Mouse (Mus musculus): Measurements from ENCODE around the gene Tmem86b. TPM values are rescaled to one million over a fixed set of nuclear protein-coding genes. Genes with fewer than 3 reads are reported as not detected.
A peak's percentile ranks its signal among the peaks of the same experiment; 100 is the strongest.

Gene Tmem86b
- polyA plus RNA-seq, 1 experiment from 2014 or later, result 2.1 TPM

DNA sequence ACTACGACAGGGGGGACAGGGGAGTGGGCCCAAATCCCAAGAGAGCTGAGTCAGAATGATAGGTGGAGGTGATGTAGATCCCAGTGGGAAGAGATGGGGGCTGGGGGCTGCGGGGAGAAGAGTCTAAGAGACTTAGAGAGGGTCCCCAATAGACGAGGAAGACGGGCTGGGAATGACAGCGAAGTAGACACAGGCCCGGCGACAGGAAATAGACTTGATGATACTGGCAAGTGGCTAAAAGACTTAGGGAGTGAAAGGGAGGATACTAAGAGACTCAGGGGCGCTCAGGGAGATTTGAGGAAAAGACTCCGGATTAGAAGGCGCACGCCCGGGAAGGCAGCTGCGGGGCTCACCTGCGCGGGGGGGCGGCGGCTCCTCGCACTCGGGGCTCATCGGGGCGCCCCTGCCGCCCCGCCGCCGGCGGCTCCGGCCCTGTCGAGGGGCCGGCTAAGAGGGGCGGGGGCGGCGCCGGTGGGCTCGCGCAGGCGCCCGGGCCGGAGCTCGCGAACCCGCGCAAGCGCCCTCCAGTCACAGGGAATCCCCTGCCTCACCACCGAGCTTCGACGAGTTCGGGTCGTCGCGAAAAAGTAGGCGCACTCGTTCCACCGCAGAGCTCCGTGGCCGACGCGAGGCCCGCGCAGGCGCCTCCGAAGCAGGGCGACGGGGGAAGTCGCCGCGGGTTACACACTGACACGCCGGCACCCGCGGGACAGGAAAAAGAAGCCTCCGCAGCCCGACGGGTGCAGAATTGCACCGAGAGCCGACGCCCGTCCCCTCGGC lies 27.1 kb upstream of the Tmem86b start:
- H3K4me1 ChIP-seq, result peaks cover 42% of the 10 kb centered on the region
- H3K36me3 ChIP-seq (replicated peaks), result peaks cover 30% of the 10 kb centered on the region
- peak overlapping the region; percentile 85 for H3K4me3 ChIP-seq
- no peaks in the 10 kb centered on the region for H3K27me3 ChIP-seq (ENCODE audit: poor library complexity, severe bottlenecking)
- H3K9me3 ChIP-seq, result no peaks in the 10 kb centered on the region
- peak overlapping the region; percentile 95 for H3K27ac ChIP-seq
- no peak for DNase-seq (ENCODE audit: extremely low spot score, low spot score)
- WGBS, result under 1% methylated on average over 75 of the region's 78 CpGs

DNA sequence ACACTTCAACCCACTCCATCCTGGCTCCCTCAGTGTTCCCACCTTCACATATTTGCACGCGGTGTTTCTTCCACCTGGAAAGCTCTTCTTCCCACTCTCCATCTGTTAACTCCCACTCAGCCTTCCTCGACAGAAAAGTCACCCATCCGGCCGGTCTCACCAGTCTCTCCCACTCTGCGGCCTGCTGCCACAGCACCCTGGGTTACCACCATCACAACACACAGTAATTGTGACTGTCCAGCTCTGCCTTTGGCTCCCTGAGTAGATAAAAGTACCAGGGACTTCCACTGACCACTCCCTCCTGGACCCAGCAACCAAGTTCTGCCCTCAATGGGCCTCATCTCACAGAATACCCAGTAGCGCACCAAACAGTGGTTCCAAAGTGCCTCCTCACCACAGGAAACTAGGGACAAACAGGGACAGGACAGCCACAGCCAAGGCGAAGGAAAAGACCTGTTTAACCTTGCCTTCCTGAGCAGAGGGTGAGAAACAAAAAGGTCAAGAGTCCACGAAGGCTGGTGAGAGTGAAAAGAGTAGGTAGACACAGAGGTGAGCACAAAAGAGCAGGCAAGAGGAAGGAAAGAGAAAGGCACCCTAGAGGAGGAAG lies 26.4 kb upstream of the Tmem86b start:
- peak overlapping the region; percentile 95 for H3K27ac ChIP-seq
- H3K4me1 ChIP-seq, result peaks cover 42% of the 10 kb centered on the region
- no peak for DNase-seq (ENCODE audit: extremely low spot score, low spot score)
- 66% methylated on average over 9 of the region's 9 CpGs for WGBS
- H3K36me3 ChIP-seq (replicated peaks), result peaks cover 32% of the 10 kb centered on the region
- no peaks in the 10 kb centered on the region for H3K27me3 ChIP-seq (ENCODE audit: poor library complexity, severe bottlenecking)
- no peaks in the 10 kb centered on the region for H3K9me3 ChIP-seq
- H3K4me3 ChIP-seq, result peak overlapping the region; percentile 85

DNA sequence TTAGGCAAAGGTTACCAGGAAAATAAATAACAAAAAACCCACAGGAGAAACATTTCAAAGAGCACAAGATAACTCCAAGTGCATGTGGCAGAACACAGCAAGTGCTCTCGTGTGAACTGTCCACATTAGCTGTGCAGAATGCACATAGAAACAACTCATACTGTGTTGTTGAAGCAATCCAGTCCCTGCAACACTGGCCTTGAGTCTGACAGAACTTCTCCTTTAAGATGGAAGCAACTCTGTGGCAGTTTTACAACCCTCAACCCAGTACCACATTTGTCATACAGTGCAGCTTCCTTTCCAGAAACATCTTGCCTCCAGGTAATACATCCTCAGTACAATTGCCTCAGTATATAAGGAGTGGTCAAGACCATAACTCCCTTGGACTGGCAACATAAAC lies 25.6 kb upstream of the Tmem86b start:
- DNase-seq (ENCODE audit: extremely low spot score, low spot score), result no peak
- Histone ChIP-seq H3K4me1 (peaks cover 42% of the 10 kb centered on the region), H3K4me3 (peak overlapping the region; percentile 85; the same call in 1 of the 2 replicates), H3K27ac (no peak overlapping the region), H3K36me3 (replicated peaks) (peaks cover 32% of the 10 kb centered on the region), H3K9me3 (no peaks in the 10 kb centered on the region), H3K27me3 (ENCODE audit: poor library complexity, severe bottlenecking) (no peaks in the 10 kb centered on the region)
- WGBS, result 88% methylated on average over 1 of the region's 1 CpGs

DNA sequence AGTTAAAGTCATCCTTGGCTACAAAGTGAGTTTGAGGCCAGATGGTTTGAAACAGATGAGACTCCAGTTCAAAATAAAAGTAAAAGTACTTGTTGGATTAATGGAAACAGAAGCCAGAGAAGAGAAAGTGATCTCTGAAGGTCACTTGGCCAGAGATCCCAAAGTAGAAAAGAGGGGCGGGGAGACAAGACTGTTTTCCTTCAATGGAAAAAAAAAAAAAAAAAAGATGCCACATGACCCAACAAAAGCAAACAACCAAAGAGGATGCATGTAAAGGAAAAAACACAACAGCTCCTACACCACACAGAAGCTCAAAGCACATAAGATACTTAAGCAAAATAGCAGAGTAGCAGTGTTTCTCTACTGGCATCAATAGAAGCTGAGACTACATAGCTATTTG lies 24.7 kb upstream of the Tmem86b start:
- no peaks in the 10 kb centered on the region for H3K9me3 ChIP-seq
- H3K27me3 ChIP-seq (ENCODE audit: poor library complexity, severe bottlenecking), result no peaks in the 10 kb centered on the region
- H3K36me3 ChIP-seq (replicated peaks), result peaks cover 35% of the 10 kb centered on the region
- peaks cover 42% of the 10 kb centered on the region for H3K4me1 ChIP-seq
- no peak overlapping the region for H3K4me3 ChIP-seq
- H3K27ac ChIP-seq, result no peak overlapping the region
- no peak for DNase-seq (ENCODE audit: extremely low spot score, low spot score)
- 86% methylated on average over 1 of the region's 1 CpGs for WGBS

DNA sequence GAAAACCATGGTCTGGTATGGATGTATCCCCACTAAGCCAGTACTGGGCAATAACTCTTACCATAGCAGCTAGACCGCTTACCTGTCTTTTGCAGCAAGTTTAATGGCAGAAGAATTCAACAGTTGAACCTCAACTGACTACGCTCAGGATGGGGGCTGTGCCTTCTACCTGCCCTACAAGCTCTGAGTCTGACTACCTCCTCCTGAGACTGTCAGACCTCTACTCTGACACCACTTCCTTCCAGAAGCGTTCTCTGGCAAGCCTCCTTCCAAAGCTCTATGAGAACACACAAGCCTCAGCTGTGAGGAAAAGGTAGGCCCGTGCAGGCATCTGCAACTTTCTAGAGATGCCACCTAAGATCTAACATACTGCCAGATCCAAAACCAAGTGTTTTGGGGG lies 24.2 kb upstream of the Tmem86b start:
- H3K9me3 ChIP-seq, result no peaks in the 10 kb centered on the region
- no peak overlapping the region for H3K27ac ChIP-seq
- no peaks in the 10 kb centered on the region for H3K27me3 ChIP-seq (ENCODE audit: poor library complexity, severe bottlenecking)
- 91% methylated on average over 4 of the region's 4 CpGs for WGBS
- H3K36me3 ChIP-seq (replicated peaks), result peaks cover 35% of the 10 kb centered on the region
- DNase-seq (ENCODE audit: extremely low spot score, low spot score), result no peak
- H3K4me1 ChIP-seq, result peaks cover 38% of the 10 kb centered on the region
- no peak overlapping the region for H3K4me3 ChIP-seq

DNA sequence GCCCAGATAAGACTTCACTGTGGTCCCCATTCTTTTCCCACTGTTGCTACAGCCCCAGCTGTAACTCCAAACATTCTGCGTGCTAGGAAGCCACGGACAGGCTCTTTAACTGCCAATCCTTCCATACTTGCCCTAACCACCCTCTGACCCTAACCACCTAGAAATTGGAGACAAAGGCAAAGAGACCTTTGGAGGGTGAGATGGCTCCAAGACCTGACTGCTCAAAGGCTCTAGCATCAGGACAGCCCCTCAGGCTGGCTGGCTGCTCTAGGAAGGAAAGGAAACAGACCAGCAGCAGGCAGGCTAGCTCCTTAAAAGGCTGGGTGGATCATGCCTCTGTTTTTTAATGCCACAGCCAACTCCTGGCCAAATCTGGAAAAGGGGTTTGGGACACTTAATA lies 23.0 kb upstream of the Tmem86b start:
- no peak overlapping the region for H3K27ac ChIP-seq
- peaks cover 35% of the 10 kb centered on the region for H3K36me3 ChIP-seq (replicated peaks)
- no peak overlapping the region for H3K4me3 ChIP-seq
- no peak for DNase-seq (ENCODE audit: extremely low spot score, low spot score)
- no peaks in the 10 kb centered on the region for H3K9me3 ChIP-seq
- WGBS, result 94% methylated on average over 2 of the region's 2 CpGs
- no peaks in the 10 kb centered on the region for H3K27me3 ChIP-seq (ENCODE audit: poor library complexity, severe bottlenecking)
- peaks cover 27% of the 10 kb centered on the region for H3K4me1 ChIP-seq

DNA sequence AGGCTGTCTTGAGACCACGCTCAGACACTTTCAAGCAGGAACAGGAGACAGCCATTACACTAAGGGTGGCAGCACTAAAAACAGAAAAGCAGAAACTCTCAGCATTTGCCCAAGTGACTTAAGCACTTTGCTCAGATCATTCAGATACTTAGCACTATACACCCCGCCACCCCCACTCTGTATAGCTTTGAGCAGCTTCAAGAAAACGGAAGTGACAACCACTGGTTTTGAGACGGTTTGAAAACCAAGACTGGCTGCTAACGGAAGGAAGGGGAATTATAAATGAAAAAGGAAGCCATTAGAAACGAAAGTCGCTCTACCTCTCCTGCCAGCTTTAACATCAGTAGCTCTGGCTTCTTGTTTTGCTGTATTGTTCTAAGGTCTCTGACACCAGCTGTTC lies 22.6 kb upstream of the Tmem86b start:
- no peak overlapping the region for H3K27ac ChIP-seq
- H3K9me3 ChIP-seq, result no peaks in the 10 kb centered on the region
- no peak for DNase-seq (ENCODE audit: extremely low spot score, low spot score)
- peaks cover 35% of the 10 kb centered on the region for H3K36me3 ChIP-seq (replicated peaks)
- 88% methylated on average over 7 of the region's 7 CpGs for WGBS
- peaks cover 27% of the 10 kb centered on the region for H3K4me1 ChIP-seq
- H3K4me3 ChIP-seq, result no peak overlapping the region
- no peaks in the 10 kb centered on the region for H3K27me3 ChIP-seq (ENCODE audit: poor library complexity, severe bottlenecking)

DNA sequence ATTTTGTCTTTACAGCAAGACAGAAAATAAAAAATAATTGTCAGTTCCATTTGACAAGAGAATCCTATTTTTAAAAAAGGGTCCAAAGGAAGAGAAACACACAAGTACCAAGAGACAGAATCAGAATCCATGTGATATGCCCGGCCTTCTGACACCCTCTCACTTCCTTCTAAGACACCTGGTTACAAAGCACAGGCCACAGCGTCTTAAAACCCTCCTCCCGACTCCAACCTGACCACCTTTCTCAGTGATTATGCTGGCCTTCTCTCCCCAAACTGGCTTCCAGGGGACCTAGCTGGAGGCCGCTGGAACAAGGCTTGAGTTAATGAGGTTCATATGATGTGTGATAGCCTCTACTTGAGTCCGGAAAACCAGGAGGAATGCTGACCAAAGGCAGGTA lies 22.1 kb upstream of the Tmem86b start:
- H3K27me3 ChIP-seq (ENCODE audit: poor library complexity, severe bottlenecking), result no peaks in the 10 kb centered on the region
- H3K27ac ChIP-seq, result no peak overlapping the region
- peaks cover 27% of the 10 kb centered on the region for H3K4me1 ChIP-seq
- DNase-seq (ENCODE audit: extremely low spot score, low spot score), result no peak
- no peaks in the 10 kb centered on the region for H3K9me3 ChIP-seq
- H3K36me3 ChIP-seq (replicated peaks), result peaks cover 35% of the 10 kb centered on the region
- no peak overlapping the region for H3K4me3 ChIP-seq
- WGBS, result 92% methylated on average over 5 of the region's 5 CpGs

DNA sequence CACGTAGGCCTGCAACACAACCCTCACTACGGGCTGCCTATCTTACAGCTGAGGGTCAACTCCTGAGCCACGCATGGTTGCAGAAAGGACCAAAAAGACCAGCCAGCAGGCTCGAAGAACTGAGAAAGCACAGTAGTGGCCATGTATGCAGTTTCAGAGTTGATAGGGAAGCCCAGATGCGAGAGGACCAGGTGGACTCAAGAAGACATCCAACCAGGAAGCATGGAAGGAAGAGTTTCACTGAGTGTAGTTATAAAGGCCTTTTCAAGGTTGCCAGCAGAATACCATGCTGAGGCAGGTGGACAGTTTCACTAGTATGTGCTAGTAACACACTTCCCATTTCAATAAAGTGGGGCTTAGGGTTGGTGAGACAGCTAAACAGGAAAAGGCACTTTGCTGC lies 21.5 kb upstream of the Tmem86b start:
- H3K27ac ChIP-seq, result no peak overlapping the region
- H3K9me3 ChIP-seq, result no peaks in the 10 kb centered on the region
- 97% methylated on average over 5 of the region's 5 CpGs for WGBS
- no peak overlapping the region for H3K4me3 ChIP-seq
- H3K36me3 ChIP-seq (replicated peaks), result peaks cover 35% of the 10 kb centered on the region
- peaks cover 22% of the 10 kb centered on the region for H3K4me1 ChIP-seq
- DNase-seq (ENCODE audit: extremely low spot score, low spot score), result no peak
- H3K27me3 ChIP-seq (ENCODE audit: poor library complexity, severe bottlenecking), result no peaks in the 10 kb centered on the region

DNA sequence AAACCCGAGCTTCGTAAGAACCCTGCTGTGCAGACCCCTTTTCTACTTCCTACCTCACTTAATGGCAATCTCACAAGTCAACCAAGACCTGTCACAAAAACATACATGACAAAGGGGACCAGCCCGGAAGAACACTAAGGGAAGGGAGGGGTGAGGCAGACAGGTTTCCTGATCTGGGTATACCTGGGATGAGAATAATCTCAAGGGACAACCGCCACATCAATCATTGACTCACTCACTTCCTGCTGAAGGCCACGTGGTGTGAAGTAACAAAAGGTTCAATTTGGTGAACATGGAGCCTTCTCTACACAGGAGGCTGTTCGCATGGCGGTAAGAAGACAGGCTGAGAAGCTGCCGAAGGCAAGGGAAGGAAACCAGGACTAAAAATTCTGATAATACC lies 20.4 kb upstream of the Tmem86b start:
- no peaks in the 10 kb centered on the region for H3K27me3 ChIP-seq (ENCODE audit: poor library complexity, severe bottlenecking)
- 0 out of 2 replicates have a peak, but pooled peaks cover 11% of the 10 kb centered on the region for H3K4me1 ChIP-seq
- H3K4me3 ChIP-seq, result no peak overlapping the region
- H3K36me3 ChIP-seq (replicated peaks), result peaks cover 43% of the 10 kb centered on the region
- whole genome bisulfite sequencing, result 91% methylated on average over 8 of the region's 8 CpGs
- no peak overlapping the region for H3K27ac ChIP-seq
- no peak for DNase-seq (ENCODE audit: extremely low spot score, low spot score)
- H3K9me3 ChIP-seq, result no peaks in the 10 kb centered on the region

DNA sequence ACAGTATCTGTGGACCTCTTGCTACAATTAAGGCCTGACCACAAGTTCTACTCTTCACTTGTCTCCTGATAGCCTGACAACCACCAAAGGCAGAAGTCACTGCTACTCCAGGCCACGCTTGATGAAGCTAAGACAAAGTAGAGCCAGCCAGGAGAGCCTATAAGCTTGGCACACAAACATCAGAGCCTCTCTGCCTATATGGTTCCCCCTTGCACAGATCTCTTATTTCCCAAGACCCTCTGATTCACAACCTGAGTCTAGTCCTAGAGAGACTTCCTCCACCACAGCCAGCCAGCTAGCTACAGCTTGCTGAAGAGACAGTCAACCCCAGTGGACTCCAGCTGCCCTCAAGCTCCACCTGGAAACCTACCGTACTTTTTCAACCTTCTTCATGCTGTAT lies 16.8 kb upstream of the Tmem86b start:
- Histone ChIP-seq H3K4me1 (no peaks in the 10 kb centered on the region), H3K36me3 (replicated peaks) (peaks cover 64% of the 10 kb centered on the region), H3K27me3 (ENCODE audit: poor library complexity, severe bottlenecking) (no peaks in the 10 kb centered on the region), H3K27ac (no peak overlapping the region), H3K9me3 (no peaks in the 10 kb centered on the region), H3K4me3 (no peak overlapping the region)
- no peak for DNase-seq (ENCODE audit: extremely low spot score, low spot score)
- WGBS, result 90% methylated on average over 2 of the region's 2 CpGs

DNA sequence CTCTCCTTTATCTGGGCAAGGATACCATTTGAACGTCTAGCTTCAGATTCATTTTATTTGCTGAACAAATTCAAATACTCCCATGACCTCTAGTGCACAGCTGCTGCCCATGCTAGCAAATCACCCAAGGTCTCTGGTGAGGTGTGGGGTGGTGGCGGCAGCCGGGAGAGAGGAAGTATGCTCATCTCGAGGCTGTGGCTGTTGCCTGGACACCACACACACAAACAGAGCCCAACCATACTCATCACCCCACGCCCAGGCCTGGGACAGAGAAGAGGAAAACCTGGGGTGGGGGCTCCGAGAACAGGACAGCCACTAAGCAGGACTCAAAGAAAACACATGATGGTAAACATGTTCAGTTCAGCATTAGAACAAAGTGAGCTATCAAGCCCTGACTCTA lies 16.1 kb upstream of the Tmem86b start:
- Histone ChIP-seq H3K27ac (no peak overlapping the region), H3K4me3 (no peak overlapping the region), H3K27me3 (ENCODE audit: poor library complexity, severe bottlenecking) (no peaks in the 10 kb centered on the region), H3K4me1 (no peaks in the 10 kb centered on the region), H3K36me3 (replicated peaks) (peaks cover 64% of the 10 kb centered on the region), H3K9me3 (no peaks in the 10 kb centered on the region)
- DNase-seq (ENCODE audit: extremely low spot score, low spot score), result no peak
- WGBS, result 83% methylated on average over 6 of the region's 6 CpGs

DNA sequence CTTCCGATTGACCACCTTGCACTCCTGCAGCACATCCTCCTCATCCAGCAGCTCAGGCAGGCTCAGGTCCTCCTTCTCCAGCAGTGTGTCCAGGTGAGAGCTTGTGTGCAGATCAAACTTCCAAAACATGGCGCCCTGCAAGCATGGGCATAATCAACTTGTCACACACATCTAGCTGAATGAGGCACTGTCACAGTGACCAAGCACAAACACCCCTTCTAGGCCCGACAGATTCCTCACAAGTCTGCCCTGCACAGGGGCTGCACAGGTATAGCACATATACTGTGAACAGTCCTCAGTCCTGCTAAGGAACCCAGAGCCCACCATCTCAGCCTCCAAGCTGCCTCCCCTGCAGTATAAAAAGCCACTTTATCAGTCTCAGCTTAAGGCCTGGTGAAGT lies 15.6 kb upstream of the Tmem86b start:
- Histone ChIP-seq H3K27ac (no peak overlapping the region), H3K27me3 (ENCODE audit: poor library complexity, severe bottlenecking) (no peaks in the 10 kb centered on the region), H3K4me3 (no peak overlapping the region), H3K9me3 (no peaks in the 10 kb centered on the region), H3K4me1 (no peaks in the 10 kb centered on the region), H3K36me3 (replicated peaks) (peaks cover 64% of the 10 kb centered on the region)
- no peak for DNase-seq (ENCODE audit: extremely low spot score, low spot score)
- 85% methylated on average over 3 of the region's 3 CpGs for WGBS

Data from forebrain, embryonic 10.5 days (tissue).